ENCODE assay signal across 25 mouse cellular contexts in the genomic region with DNA sequence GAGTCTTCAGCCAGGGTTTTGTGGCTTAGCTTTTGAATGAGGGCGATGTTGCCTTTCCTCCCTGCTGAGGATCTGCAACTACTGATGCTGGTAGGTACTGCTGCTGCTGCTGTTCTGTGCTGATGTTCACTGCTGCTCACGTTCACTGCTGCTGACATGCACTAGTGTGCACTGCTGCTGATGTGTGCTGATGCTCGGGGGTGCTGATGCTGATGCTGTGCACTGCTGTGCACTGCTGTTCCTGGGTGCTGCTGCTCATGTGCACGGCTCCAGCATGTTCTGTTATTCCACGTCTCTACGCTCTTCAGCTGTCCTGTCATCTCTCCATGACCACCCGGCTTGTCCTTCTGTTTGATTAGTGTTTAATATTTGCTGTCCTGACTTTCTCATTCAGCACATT. TPM values are rescaled to one million over a fixed set of nuclear protein-coding genes. Genes with fewer than 3 reads are reported as not detected.
DNase-seq lines count a peak whose midpoint lies in the region; ATAC-seq and TF ChIP-seq lines count a peak whose summit lies in the region.
"Had no signal": no experiment of that assay in that cellular context is flagged by ENCODE, and none has a peak within 500 bp of the region (broad histone marks: within the 10 kb centered on the region; RNA-seq: fewer than 3 reads in every experiment).

No protein-coding gene starts in this region.

- no peak for TF ChIP-seq CTCF in heart, adult 2 months (IDR thresholded peaks at IDR 0.05)
- no peak for TF ChIP-seq CTCF in G1E (IDR thresholded peaks at IDR 0.05; ENCODE audit: low read depth, low read length)

- no peaks in the 10 kb centered on the region for H3K4me1 ChIP-seq in heart, adult 2 months (ENCODE audit: control insufficient read depth, insufficient read depth, low read length)
- H3K4me1 ChIP-seq in megakaryocyte, embryonic 14.5 days = peaks cover 5% of the 10 kb centered on the region
- H3K4me1 ChIP-seq in G1E (ENCODE audit: insufficient read depth, low read depth, low read length) = no peaks in the 10 kb centered on the region

- no peaks in the 10 kb centered on the region for H3K27me3 ChIP-seq in heart, adult 2 months (ENCODE audit: control insufficient read depth, insufficient read depth, low read length)
- H3K27me3 ChIP-seq in megakaryocyte, embryonic 14.5 days (replicated peaks) = no peaks in the 10 kb centered on the region
- H3K27me3 ChIP-seq in G1E (ENCODE audit: insufficient read depth, low read length) = peaks cover 15% of the 10 kb centered on the region
- H3K27me3 ChIP-seq: CH12.LX had no signal

- no peaks in the 10 kb centered on the region for H3K79me2 ChIP-seq in heart, adult 2 months (replicated peaks; ENCODE audit: control insufficient read depth, insufficient read depth, low read length)

- TF ChIP-seq POLR2A in heart, adult 2 months (IDR thresholded peaks at IDR 0.05; ENCODE audit: insufficient read depth, low read depth, low read length) = no peak

- no peak overlapping the region for H3K9ac ChIP-seq in heart, adult 2 months (ENCODE audit: low read depth, low read length)

- H3K9me3 ChIP-seq in megakaryocyte, embryonic 14.5 days = peaks cover 7% of the 10 kb centered on the region
- H3K9me3 ChIP-seq in G1E (replicated peaks) = peaks cover 4% of the 10 kb centered on the region

- TF ChIP-seq EP300 in heart, adult 2 months (IDR thresholded peaks at IDR 0.05; ENCODE audit: insufficient read depth, low read depth, low read length) = no peak

- intact Hi-C loops in heart, adult 2 months (cut with DNase I) = no loop called here

- 82% methylated on average over 7 of the region's 7 CpGs for WGBS in heart, adult 2 months

- DNase-seq in heart, adult 11 months = peak; percentile 61
- DNase-seq in heart, adult 2 months = no peak
- no peak for DNase-seq in G1E (ENCODE audit: low spot score)
- DNase-seq: adrenal gland, adult 2 months; adrenal gland, adult 8-10 months; adrenal gland, postnatal 10 days; adrenal gland, postnatal 14 days; adrenal gland, postnatal 25 days; adrenal gland, postnatal 36 days; B cell, adult 2 months; cerebellum, adult 11 months; cerebellum, adult 11-12 months; cerebellum, adult 18-20 months; cerebellum, adult 2 months had no signal

- ATAC-seq in megakaryocyte, adult 5-6 weeks (ENCODE audit: poor library complexity, severe bottlenecking) = no peak
- no peak for ATAC-seq in G1E (ENCODE audit: extremely low read depth, insufficient number of reproducible peaks, low FRiP score, poor library complexity, severe bottlenecking)
- ATAC-seq in megakaryocyte progenitor cell, adult 5-6 weeks (replicated peaks; ENCODE audit: poor library complexity) = no peak
- ATAC-seq: activated CD4-positive, CD25-positive, alpha-beta regulatory T cell, adult 4 months; CD4-positive, CD25-positive, alpha-beta regulatory T cell, adult 4 months; Patski had no signal

- no peak overlapping the region for H3K4me3 ChIP-seq in heart, adult 2 months
- peak overlapping the region; percentile 33 for H3K4me3 ChIP-seq in megakaryocyte, embryonic 14.5 days (replicated peaks)
- H3K4me3 ChIP-seq in G1E (ENCODE audit: low read depth, low read length) = peak overlapping the region; percentile 18; the same call in 1 of the 2 replicates

- H3K36me3 ChIP-seq in heart, adult 2 months (ENCODE audit: control insufficient read depth, insufficient read depth, low read length) = no peaks in the 10 kb centered on the region
- peaks cover 45% of the 10 kb centered on the region for H3K36me3 ChIP-seq in megakaryocyte, embryonic 14.5 days (replicated peaks; ENCODE audit: low read length)
- no peaks in the 10 kb centered on the region for H3K36me3 ChIP-seq in G1E (replicated peaks)

- H3K27ac ChIP-seq in heart, adult 2 months = no peak overlapping the region

RNA-seq across cellular contexts. Expression of gene Il18rap, which starts 7.8 kb away (rescaled TPM):
- under 1 TPM in 1 of 2 experiments, not detected in 1; 0.16 TPM for total RNA-seq in heart, adult 2 months (2021)
- polyA plus RNA-seq in heart, adult 2 months (2012; rRNA removed) = 0.29 and 0.41 TPM in 2 replicates
- 0.22 TPM in 1 of 2 replicates, not detected in the other for polyA plus RNA-seq in megakaryocyte, embryonic 14.5 days (2012; ENCODE audit: insufficient read depth, low replicate concordance)
- 28.7 and 34.9 TPM in 2 replicates for total RNA-seq in megakaryocyte, adult 5-6 weeks (2015)
- 30.5 and 43.1 TPM in 2 replicates for total RNA-seq in megakaryocyte, adult 5-6 weeks (2017)
- 0.68 TPM in 1 of 2 replicates, not detected in the other for total RNA-seq in G1E (2014; fragmentation: Nextera tagmentation)
- total RNA-seq in G1E (2017) = 1.4 and 1.6 TPM in 2 replicates
- polyA plus RNA-seq in G1E (2012) = not detected in 2 replicates
- total RNA-seq in megakaryocyte progenitor cell, adult 5-6 weeks (2015) = 11.2 and 11.4 TPM in 2 replicates
- 9.6 and 10.7 TPM in 2 replicates for total RNA-seq in megakaryocyte progenitor cell, adult 5-6 weeks (2017)
- total RNA-seq: adrenal gland, adult 2 months; MEL had no signal
- polyA plus RNA-seq: adrenal gland, adult 2 months had no signal

RNA-seq across cellular contexts. Expression of gene Slc9a4, which starts 57.0 kb away (rescaled TPM):
- under 1 TPM in 1 of 2 experiments, not detected in 1; 0.05 TPM for total RNA-seq in heart, adult 2 months (2021)
- 0.18 TPM in 1 of 2 replicates, not detected in the other for polyA plus RNA-seq in heart, adult 2 months (2012; rRNA removed)
- not detected in 2 replicates for polyA plus RNA-seq in megakaryocyte, embryonic 14.5 days (2012; ENCODE audit: insufficient read depth, low replicate concordance)
- 0.38 TPM in 1 of 2 replicates, not detected in the other for total RNA-seq in megakaryocyte, adult 5-6 weeks (2015)
- 0.11 TPM in 1 of 2 replicates, not detected in the other for total RNA-seq in megakaryocyte, adult 5-6 weeks (2017)
- total RNA-seq in G1E (2014; fragmentation: Nextera tagmentation) (not detected in 2 replicates), G1E (2017) (0.17 TPM in 1 of 2 replicates, not detected in the other)
- not detected in 2 replicates for polyA plus RNA-seq in G1E (2012)
- not detected in 2 replicates for total RNA-seq in megakaryocyte progenitor cell, adult 5-6 weeks (2015)
- total RNA-seq in megakaryocyte progenitor cell, adult 5-6 weeks (2017) = not detected in 2 replicates
- total RNA-seq: adrenal gland, adult 18-20 months; adrenal gland, adult 2 months; adrenal gland, adult 8-10 months; adrenal gland, postnatal 10 days; adrenal gland, postnatal 14 days; adrenal gland, postnatal 25 days; adrenal gland, postnatal 36 days; ES-E14; MEL had no signal
- polyA plus RNA-seq: activated CD4-positive, CD25-positive, alpha-beta regulatory T cell, adult 4 months; adrenal gland, adult 2 months; CD4-positive, CD25-positive, alpha-beta regulatory T cell, adult 4 months; Patski had no signal

RNA-seq across cellular contexts. Expression of gene Il18r1, which starts 57.6 kb away (rescaled TPM):
- 1 to 10 TPM; 1.1 to 1.9 TPM for total RNA-seq in heart, adult 2 months (2021)
- polyA plus RNA-seq in heart, adult 2 months (2012; rRNA removed) = 0.86 and 1.1 TPM in 2 replicates
- polyA plus RNA-seq in megakaryocyte, embryonic 14.5 days (2012; ENCODE audit: insufficient read depth, low replicate concordance) = not detected in 2 replicates
- 6.8 and 8.9 TPM in 2 replicates for total RNA-seq in megakaryocyte, adult 5-6 weeks (2015)
- total RNA-seq in megakaryocyte, adult 5-6 weeks (2017) = 11.6 and 15.4 TPM in 2 replicates
- total RNA-seq in G1E (2014; fragmentation: Nextera tagmentation) (0.45 TPM in 1 of 2 replicates, not detected in the other), G1E (2017) (0.58 and 0.76 TPM in 2 replicates)
- polyA plus RNA-seq in G1E (2012) = not detected in 2 replicates
- total RNA-seq in megakaryocyte progenitor cell, adult 5-6 weeks (2015) = 0.54 and 1.6 TPM in 2 replicates
- 0.46 and 0.91 TPM in 2 replicates for total RNA-seq in megakaryocyte progenitor cell, adult 5-6 weeks (2017)
- total RNA-seq: adrenal gland, postnatal 25 days; ES-E14 had no signal
- polyA plus RNA-seq: C2C12; cerebellum, adult 2 months; Patski had no signal

Comparison
In these comparisons a context has a peak if more than half of its experiments do, and no peak if none do; other contexts are left out.
1. RNA of gene Il18rap, which starts 7.8 kb away (total RNA-seq): 28.7 to 43.1 TPM in megakaryocyte, adult 5-6 weeks and 9.6 to 11.4 TPM in megakaryocyte progenitor cell, adult 5-6 weeks; 0.68 to 1.6 TPM in G1E and 0.16 TPM in heart, adult 2 months; every median in the first group is over 4 times any median in the second.